Mouse (Mus musculus) Muller cell, postnatal 12 days (primary cell): Measurements from ENCODE around the gene Acnat1.
"Not testable (repeated sequence)": the region's sequence is repeated elsewhere in the genome, so short reads cannot be mapped to it uniquely, and the experiment has no call there.

ENCODE experiments used
- DNase-seq: peaks from one replicate; pipeline ENCODE4 v3.0.0-alpha.2; 2015; ENCODE audit errors: inconsistent ontology term

The Acnat1 gene

DNA sequence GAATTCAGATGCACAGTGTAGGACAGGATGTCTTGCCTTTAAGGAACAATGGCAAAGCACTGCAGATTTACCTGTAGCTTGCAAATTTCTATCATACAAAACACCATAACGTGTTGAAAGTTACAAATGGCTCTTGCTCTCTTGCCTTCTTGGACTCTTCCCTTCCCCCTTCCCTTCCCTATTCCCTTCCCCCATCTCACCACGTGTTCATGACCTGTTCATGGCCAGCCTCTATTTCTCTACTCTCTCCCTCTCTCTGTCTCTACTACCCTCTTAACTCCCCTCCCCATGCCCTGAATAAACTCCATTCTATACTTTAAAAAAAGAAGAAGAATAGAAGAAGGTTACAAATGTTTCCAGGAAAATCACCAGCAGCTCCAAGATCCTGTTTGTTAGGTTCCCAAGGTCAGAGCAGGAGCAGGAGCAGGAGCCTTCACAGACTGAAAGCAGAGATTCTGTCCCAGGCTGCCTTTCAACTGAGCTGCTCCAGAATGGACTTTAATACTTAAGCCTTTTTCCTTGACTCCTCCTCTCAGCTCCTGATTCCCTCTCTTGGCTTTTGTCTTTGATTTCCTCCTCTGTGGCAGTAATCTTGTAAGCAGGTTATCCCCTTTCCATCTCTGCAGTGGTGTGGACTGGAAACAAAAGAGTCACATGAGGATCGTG, at the start of gene Acnat1:
TSS of gene Acnat1 (minus strand) at position 478 of the 666 bp plus-strand sequence.
- no peak for DNase-seq

DNA sequence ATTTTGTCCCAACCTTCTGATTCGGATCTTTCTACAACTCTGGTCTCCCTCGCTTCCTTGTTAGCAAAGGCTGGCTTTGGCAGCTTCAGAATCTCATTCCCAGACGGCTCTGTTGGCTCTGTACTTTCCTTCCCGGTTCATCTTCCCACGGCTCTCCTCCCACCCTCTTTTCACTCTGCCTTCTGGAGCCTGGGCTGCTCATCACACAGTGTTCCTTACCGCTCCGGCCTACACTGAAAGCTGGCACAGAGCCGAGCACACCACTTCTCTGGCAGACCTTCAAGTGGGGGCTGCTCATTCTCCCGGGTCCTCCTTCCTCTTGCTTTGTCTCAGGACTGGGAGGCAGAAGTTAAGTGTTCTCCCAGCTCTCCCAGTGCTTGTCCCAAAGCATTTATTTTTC, 48.9 kb upstream of the Acnat1 start:
- no peak for DNase-seq

DNA sequence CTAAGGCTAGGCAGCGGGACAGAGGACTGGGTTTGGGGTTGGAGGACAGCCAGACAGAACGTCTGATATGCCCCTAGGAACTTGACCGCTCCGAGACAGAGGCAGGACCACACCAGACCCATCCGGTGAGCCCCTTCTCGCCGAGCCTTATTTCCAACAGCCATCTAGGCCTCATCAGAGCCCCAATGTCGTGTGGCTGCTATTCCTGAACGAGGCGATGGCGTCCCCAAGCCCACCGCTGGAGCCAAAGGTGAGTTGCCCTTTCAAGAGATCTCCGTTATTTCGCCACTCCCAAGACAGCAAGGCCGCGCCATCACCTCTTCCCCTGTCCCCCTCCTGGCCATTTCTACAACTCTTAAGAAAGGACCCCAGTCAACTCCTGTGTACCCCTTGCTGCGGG, 47.6 kb upstream of the Acnat1 start:
- no peak for DNase-seq

DNA sequence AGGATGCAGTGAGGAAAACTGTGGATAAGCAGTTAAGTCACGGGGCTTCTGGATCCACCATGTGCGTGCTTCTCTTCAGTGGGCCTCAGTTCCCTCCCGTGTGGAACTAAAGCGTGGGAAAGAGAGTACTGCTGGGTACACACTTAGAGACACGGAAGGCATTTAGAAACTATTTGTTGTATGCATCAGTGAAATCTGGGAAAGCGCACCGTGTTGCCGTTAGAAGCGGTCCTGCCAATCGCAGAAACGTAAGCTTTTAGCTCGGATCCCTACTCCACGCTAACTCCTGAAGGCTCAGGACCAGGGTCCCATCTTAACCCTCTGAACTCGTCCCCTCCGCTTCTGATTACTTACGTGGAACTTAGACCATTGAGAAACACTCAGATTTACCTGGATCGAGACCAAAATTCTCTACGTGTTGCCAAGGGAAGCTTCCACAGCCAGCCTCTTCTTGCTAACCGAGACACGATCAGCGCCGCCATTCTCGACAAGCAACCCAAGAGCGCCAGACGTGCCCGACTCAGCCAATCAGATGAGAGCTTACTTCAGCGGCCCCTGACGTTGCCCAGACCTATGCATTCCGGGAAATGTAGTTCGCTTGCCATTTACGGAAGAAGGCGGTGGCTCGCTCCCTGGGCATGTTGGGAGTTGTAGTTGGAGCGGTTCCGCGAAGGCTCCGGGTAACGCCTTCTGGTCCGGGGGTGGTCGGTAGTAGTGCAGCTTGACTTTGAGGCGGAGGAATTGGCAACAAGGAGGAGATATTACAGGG, 47.0 kb upstream of the Acnat1 start, which contains the start of the genes Mrpl50 and Zfp189:
TSS of gene Mrpl50 (minus strand) at position 522 of the 769 bp plus-strand sequence.
TSS of gene Zfp189 (plus strand) at position 605 of the 769 bp plus-strand sequence.
- peak; percentile 93 for DNase-seq

DNA sequence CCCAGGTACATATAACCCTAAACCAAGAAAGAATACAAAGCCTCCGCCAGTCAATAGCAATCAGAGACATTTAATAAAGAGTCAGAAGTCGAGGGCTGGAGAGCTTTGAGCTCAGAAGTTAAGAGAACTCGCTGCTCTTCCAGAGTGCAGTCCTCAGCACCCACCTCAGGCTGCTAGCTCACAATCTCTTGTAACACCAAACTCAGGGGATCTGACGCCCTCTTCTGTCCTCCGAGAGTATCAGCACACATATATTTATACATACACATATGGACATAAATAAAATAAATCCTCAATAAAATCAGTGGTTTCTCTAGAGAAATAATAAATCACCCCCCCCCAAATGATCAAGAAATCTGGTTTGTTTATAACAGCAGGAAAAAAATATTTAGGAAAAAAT, 45.8 kb upstream of the Acnat1 start:
- DNase-seq = no peak

DNA sequence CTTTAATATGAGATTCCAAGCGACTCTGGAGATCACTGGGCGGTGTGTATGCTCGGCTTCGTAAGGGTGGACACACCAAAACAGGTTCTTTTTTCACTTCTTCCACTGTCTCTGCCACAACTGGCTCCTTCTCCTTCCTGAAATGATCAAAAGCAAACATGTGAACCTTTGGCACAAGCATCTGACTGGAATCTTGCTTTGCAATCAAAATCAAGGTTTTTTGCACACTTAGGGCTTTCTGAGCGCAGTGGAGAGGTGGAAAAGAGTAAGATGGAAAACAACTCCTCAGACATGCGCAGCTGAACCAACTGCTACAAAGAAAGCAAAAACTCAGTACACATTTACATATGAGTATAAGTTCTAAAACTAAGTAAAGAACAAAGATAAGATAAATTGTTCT, 40.7 kb upstream of the Acnat1 start:
- DNase-seq = no peak

DNA sequence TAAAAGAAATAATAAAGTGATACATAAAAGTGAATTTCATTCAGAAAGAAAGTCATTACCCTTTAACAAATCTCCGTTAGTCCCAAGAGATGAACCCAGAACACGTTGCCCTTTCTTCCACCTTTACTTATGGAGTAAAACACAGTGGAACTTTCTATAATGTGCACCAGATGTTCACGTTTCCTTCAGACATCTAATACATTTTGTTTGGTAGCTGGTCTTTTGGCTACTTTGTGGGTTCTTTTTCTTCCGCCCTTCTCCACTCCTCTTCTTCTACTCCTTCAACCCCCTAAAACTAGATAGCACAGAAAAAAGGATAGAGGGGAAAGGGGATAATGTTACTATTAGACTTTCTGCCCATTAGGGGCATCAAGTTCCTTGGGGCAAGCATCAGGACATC, 38.9 kb upstream of the Acnat1 start:
- no peak for DNase-seq

DNA sequence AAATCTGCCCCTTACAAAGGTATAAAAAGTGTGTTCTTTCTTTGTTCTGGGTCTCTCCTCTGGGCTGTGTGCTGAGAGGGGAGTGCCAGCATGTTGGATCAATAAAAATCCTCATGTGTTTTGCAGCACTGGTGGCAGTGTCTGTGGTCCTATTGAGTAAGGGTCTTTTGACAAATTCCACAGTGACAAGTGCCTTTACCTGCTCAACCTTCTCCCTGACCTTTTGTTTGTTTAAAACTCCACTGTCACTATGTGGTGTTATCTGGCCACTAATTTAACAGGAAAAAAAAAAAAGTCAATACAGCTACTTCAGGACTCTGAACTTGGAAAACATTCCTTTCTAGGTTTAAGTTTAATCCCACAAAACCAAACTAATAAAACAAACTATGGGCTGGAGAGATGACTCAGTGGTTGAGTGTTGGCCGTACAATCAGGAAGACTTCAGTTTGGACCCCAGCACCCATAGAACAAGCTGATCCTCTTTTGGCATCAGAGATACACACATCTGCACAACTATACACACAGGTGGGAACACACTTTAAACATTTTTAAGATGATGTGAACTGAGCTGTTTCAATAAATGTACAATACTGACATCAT, 36.6 kb upstream of the Acnat1 start:
- not testable (repeated sequence) for DNase-seq

DNA sequence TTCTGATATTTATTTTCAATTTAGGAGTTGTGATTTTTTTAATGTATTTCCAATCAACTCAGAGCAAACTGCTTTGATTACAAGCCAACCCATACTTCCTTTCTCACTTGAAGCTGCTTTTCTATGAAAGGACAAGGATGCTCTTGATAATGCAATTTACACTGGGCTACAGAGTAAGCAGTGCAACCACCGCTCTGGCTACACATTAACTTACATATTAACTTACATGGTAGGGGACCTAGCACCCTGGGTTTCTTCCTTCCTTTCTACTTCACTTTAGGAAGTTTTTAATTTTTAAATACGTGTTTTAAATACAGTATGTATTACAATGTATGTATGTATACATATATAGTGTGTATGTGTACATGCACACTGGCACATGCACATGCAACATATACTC, 35.5 kb upstream of the Acnat1 start:
- no peak for DNase-seq

DNA sequence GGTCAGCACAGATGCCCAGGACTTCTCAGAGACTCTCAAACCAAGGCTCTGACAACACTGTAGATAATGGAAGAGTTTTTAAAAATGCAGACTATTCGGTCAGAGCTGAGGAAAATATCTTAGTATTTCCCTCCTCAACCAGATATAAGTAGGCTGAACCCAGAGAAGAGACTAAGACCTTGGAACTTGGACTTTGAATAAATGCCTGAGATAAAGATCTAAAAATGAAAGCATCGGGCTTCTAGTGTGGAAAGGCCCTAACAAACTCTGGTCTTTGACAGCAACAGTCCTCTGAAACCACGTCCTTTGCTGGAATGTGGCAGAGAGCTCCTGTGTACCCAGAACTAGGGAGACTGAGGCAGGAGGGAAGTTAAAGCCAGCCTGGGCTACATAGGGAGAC, 32.7 kb upstream of the Acnat1 start, which contains the start of gene Baat:
TSS of gene Baat (minus strand) at position 172 of the 400 bp plus-strand sequence.
- no peak for DNase-seq

DNA sequence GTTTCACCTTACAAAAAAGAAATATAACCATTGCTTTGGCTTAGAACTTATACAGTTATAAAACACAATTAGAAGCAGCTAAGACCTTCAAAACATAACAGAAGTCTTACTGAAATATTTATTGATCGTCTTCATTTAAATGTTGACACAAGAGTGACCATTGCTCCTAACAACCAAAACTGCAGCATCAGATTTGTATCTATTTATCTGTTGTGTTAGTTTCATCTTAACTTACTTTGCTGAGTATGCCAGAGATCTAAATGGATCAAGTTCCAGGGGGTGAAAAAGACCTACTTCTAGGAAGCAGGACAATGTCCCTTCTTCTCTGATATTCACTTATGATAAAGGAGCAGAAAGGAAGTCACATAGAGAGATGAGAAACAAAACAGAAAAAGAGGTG, 29.9 kb upstream of the Acnat1 start:
- DNase-seq = no peak

DNA sequence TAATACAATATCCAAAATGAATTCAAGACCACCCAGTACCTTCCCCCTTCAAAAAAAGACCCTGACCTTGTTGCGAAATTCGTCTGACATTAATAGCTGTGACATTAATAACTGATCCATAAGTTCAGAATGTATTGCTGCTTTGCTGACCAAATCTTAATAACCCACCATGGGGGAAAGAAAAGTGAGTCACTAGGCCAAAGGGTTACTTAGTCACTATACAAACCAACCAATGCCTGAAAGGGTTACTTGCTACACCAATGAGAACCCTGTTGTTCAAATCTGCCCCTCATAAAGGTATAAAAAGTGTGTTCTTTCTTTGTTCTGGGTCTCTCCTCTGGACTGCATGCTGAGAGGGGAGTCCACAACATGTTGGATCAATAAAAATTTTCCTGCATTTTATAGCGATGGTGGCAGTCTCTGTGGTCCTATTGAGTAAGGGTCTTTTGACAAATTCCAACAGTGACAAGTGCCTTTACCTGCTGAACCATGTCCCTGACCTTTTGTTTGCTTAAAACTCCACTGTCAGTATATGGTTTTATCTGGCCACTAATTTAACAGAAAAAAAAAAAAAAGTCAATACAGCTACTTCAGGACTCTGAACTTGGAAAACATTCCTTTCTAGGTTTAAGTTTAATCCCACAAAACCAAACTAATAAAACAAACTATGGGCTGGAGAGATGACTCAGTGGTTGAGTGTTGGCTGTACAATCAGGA, 12.4 kb upstream of the Acnat1 start:
- not testable (repeated sequence) for DNase-seq

DNA sequence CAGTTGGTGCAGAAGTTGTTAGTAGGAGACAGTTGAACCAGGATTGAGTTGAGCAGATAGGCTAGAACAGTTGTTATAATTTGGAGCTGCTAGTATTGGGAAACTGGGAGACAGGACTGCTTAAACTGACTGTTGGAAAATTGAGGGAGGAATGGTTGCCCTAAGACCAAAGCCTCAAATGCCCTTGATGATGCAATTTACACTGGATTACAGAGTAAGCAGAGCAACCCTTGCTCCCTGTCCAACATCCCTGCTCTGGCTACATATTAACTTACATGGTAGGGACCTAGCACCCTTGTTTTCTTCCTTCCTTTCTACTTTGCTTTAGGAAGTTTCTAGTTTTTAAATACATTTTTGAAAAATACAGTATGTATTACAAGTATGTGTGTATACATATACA, 11.7 kb upstream of the Acnat1 start:
- no peak for DNase-seq

DNA sequence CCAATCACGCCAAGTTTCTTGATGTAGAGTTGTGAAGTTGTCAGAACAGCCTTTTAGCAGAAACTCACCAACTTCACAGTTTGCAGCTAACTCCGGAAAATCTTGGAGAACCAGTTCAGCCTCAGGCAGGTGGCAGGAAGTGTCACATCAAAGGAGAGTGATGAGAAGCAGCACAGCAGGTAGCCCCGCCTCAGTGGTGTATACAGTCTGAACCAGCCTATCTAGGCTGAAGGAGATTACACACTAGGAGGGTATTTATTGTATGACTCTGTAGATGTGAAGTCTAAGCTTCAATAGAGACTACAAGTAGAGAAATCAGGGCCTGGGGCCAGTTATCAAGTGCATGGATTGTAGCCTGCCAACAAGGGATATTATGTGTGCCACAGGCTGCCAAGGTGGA, 7.2 kb upstream of the Acnat1 start:
- no peak for DNase-seq

DNA sequence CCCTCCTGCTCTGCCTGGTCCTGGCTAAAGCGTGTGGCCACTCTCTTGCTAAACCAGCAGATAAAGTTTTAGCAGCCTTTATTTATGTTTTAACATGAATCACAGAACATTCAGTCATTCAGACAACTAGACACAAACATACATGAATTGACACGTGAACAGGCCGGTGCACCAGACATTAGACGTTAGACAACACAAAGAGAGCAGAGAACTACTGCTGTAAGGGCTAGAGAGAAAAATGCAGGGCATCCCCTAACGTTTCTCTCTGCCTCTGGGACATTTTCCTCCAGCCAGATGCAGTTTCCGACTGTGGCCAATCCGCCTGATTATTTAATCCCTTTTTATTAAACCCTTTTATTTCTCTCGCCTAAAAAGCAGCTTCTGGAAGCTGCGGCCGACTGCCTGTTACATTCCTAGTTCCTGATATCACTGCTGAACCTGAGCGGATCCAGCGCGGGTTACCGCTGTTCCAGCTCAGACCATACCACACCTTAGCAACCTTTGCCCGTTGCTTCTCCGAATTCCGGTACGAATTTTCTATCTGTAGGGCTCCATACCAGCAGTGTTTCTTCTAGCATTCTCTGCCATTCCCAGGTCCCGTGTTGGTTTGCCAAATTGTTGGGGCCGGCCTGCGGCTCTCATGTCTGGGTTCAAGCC, 6.5 kb upstream of the Acnat1 start:
- no peak for DNase-seq

DNA sequence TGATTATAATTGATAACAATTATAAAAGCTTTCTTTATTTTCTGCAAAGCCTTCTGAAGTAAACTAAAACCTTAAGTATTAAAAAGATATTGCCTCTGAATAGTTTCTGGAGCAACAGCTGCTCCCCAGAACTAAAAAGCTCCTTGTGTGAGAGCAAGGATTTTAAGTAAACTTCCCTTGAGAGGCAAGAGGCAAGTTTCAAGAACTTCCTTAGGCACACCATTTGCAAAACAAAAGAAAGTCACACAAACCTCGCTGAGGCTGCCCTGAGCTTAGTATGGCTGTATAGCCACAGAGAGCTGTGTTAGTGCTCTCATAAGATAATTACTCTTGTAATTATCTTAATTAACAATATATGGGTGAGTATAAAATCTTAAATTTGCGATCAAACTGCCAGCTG, 5.3 kb upstream of the Acnat1 start:
- DNase-seq = not testable (repeated sequence)

DNA sequence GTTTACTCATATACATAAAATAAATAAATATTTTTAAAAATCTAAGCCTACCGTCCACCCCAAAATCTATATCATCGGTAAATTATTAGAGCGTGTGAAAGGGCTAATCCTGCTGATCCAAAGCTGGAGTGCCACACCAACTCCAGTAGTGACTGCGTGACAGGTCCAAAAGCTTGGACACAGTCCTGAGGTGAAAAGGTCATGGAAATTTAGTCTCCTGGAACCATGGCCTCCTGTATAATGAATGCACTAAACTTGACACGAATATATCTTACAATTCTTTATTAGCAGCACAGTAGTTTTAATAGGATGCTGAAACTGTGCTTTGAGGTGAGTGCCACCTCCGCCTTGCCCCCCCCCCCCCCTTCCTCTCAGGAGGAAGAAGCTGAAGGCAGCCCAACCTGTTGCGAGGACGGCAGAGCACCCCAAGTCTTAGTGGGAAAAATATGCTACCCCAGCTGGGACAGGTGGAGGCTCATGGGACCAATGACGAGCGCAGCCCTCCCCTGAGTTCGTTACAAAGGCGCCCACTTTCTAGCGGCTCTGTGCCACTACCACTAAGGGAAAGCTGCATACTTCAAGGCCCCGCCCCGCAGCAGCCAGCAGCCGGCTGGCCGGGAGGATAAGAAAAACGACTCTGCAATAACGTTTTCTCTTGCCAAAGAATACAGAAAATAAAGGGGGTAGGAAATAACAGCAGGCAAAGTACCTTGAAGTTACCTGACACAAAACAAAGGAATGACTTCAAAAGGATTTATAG, 4.6 kb upstream of the Acnat1 start:
- DNase-seq = peak; percentile 22

DNA sequence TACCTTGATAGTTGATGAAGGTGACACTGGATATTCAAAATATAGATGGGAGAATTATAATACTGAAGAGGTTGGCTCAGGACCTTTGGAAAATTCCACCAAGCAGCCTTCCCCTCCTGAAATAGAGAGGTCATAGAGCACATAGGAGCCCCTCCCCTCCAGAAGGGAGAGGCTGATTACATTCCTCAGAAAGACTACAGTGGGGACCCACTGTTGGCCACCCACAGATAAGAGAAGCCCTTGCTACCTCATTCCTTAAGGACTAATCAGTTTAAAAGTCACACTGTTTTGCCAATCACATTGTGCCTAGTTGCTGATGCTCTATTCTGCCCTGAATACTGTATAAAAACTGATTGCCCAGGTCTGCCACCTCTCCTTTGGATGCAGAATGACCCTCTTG, 871 bp upstream of the Acnat1 start:
- DNase-seq = no peak

DNA sequence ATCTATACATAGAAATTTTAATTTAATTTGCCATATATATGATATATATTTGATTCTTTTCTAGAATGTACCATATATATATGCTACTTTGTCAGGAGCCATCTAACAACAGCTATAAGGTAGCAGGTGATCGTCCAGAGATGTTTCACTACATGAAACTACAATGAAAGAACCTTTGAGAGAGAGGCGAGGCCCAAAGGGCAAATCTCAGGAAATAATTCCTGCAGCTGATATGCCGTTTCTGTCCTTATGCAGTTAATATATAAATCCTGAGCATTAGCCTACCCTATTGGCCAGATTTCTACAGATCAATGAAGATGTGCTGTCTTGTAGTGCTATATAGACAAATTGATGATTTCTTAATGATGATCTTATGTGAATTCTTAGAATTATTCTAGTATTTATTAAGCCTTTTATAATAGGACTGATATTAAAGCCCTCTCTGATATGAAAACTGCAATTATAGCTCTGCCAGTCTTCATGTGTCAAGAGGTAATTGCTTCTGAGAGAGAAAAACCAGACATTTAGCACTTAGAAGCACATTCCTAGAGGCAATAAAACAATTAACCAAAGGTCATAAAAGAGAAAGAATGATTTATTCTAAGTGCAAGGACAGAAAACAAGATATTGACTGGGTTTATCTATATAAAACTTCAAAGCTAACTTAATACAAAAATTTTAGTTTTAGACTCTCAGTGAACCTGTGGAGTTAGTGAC, 4.1 kb downstream of the Acnat1 start:
- no peak for DNase-seq

DNA sequence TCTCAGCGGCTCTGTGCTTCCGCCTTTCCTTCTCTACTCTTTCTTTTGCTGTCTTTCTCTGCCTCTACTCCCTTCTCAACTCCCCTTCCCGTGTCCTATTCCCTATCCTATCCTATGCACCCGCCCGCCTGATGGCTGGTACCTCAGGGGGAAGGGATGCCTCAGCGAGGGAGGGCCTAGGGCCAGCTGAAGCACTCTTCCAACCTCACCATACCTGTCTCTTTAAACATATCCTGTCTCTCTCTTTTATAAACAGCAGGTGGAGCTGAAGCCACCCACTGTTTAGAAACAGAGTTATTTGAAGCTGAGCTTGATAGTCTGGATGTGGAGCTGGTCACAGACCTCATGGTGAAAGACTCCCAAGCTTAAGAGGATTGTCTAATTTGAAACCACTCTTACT, 6.4 kb downstream of the Acnat1 start:
- no peak for DNase-seq
